Mouse (Mus musculus): ENCODE measurements around the gene Tmem233. TPM values are rescaled to one million over a fixed set of nuclear protein-coding genes. Genes with fewer than 3 reads are reported as not detected.

The Tmem233 gene
- total and polyA plus RNA-seq, 3 experiments: 6.0 TPM; not detected in 2

DNA sequence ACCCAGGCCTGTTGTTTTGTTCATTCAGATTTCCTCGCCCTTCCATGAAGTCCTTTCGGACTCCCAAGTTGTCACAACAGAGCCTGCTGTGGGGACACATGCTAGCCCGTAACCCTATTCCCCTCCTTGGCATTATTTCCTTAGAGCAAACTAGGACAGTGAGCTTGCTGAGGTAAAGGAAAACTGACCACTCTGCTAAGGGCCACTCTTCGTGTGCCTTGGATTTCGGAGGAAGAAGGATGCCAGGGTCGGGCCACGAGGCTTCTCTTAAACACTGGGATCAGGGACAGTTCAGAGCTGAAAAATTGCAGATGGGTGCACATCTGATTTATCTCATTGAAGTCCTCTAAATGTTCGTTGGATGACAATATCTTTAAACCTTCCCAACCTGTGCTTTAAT, 37.5 kb downstream of the Tmem233 start:
- no peak for DNase-seq (ENCODE audit: low read depth, low spot score)
- H3K27me3 ChIP-seq (ENCODE audit: control insufficient read depth in 1 of 2, insufficient read depth in 2 of 2, low read length in 2 of 2): no peaks in the 10 kb centered on the region; a peak in 1 of 4 replicates
- no peaks in the 10 kb centered on the region for H3K36me3 ChIP-seq (ENCODE audit: control insufficient read depth in 1 of 2, insufficient read depth in 2 of 2, low read length in 2 of 2)
- H3K4me1 ChIP-seq (ENCODE audit: control insufficient read depth in 1 of 2, insufficient read depth in 2 of 2, low read length in 2 of 2): no peaks in the 10 kb centered on the region
- no peaks in the 10 kb centered on the region for H3K9me3 ChIP-seq (replicated peaks; ENCODE audit: insufficient read depth, low read length)
- H3K4me3 ChIP-seq (ENCODE audit: control insufficient read depth in 1 of 2, insufficient read depth in 1 of 2, low read depth in 2 of 2, low read length in 2 of 2): no peak overlapping the region
- H3K79me2 ChIP-seq (ENCODE audit: control insufficient read depth, insufficient read depth, low read length, poor library complexity): no peaks in the 10 kb centered on the region
- no peak overlapping the region for H3K9ac ChIP-seq (ENCODE audit: control insufficient read depth, low read depth, low read length, poor library complexity, severe bottlenecking)
- TF ChIP-seq GATA1 (IDR thresholded peaks at IDR 0.05; ENCODE audit: low read depth, low read length) (no peak), POLR2AphosphoS5 (IDR thresholded peaks at IDR 0.05; ENCODE audit: borderline replicate concordance, low read depth, low read length) (no peak), ZNF384 (IDR thresholded peaks at IDR 0.05; ENCODE audit: low read depth, low read length) (no peak), ZC3H11A (IDR thresholded peaks at IDR 0.05; ENCODE audit: low read depth, low read length) (no peak), POLR2AphosphoS2 (IDR thresholded peaks at IDR 0.05; ENCODE audit: low read length) (no peak), RCOR1 (IDR thresholded peaks at IDR 0.05; ENCODE audit: low read depth, low read length) (no peak), MYC (IDR thresholded peaks at IDR 0.05; ENCODE audit: low read depth, low read length) (no peak), CHD2 (IDR thresholded peaks at IDR 0.05; ENCODE audit: low read length) (no peak), MAFK (IDR thresholded peaks at IDR 0.05; ENCODE audit: borderline replicate concordance, low read depth, low read length) (no peak), UBTF (IDR thresholded peaks at IDR 0.05; ENCODE audit: borderline replicate concordance, insufficient read depth, low read depth, low read length) (no peak), TBP (IDR thresholded peaks at IDR 0.05; ENCODE audit: low read depth, low read length) (no peak), NELFE (IDR thresholded peaks at IDR 0.05; ENCODE audit: low read depth, low read length) (no peak), ZMIZ1 (IDR thresholded peaks at IDR 0.05; ENCODE audit: low read depth, low read length) (no peak), EP300 (IDR thresholded peaks at IDR 0.05; ENCODE audit: low read depth in 1 of 2, low read length in 2 of 2) (no peak), GABPA (IDR thresholded peaks at IDR 0.05; ENCODE audit: low read depth, low read length) (no peak), ETS1 (IDR thresholded peaks at IDR 0.05; ENCODE audit: low read depth, low read length) (no peak), JUND (IDR thresholded peaks at IDR 0.05; ENCODE audit: low read depth, low read length) (no peak), TCF12 (IDR thresholded peaks at IDR 0.05; ENCODE audit: low read depth, low read length) (no peak), SIN3A (IDR thresholded peaks at IDR 0.05; ENCODE audit: low read length) (no peak)
- no peak overlapping the region for H3K27ac ChIP-seq (ENCODE audit: control insufficient read depth, low read depth, low read length)

DNA sequence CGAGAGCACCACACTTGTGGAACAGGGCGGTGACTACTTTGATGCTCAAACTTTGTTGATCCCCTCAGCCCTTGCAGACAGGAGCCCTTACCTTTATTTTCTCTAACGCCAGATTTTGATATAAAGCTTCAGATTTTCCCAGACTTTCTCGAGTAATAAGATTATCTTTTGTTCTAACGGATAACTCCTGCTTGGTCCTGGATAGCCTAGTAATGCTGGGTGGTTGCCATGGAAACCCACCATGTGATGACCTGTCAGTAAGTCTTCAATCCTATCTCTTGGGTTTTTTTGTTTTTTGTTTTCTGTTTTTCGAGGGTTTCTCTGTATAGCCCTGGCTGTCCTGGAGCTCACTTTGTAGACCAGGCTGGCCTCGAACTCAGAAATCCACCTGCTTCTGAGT, 40.8 kb downstream of the Tmem233 start:
- Histone ChIP-seq H3K4me1 (ENCODE audit: control insufficient read depth in 1 of 2, insufficient read depth in 2 of 2, low read length in 2 of 2) (no peaks in the 10 kb centered on the region), H3K27ac (ENCODE audit: control insufficient read depth, low read depth, low read length) (no peak overlapping the region), H3K9me3 (replicated peaks; ENCODE audit: insufficient read depth, low read length) (no peaks in the 10 kb centered on the region), H3K36me3 (ENCODE audit: control insufficient read depth in 1 of 2, insufficient read depth in 2 of 2, low read length in 2 of 2) (no peaks in the 10 kb centered on the region), H3K9ac (ENCODE audit: control insufficient read depth, low read depth, low read length, poor library complexity, severe bottlenecking) (no peak overlapping the region), H3K4me3 (ENCODE audit: control insufficient read depth in 1 of 2, insufficient read depth in 1 of 2, low read depth in 2 of 2, low read length in 2 of 2) (no peak overlapping the region), H3K27me3 (ENCODE audit: control insufficient read depth in 1 of 2, insufficient read depth in 2 of 2, low read length in 2 of 2) (no peaks in the 10 kb centered on the region; a peak in 1 of 4 replicates), H3K79me2 (ENCODE audit: control insufficient read depth, insufficient read depth, low read length, poor library complexity) (no peaks in the 10 kb centered on the region)
- TF ChIP-seq MAFK (IDR thresholded peaks at IDR 0.05; ENCODE audit: borderline replicate concordance, low read depth, low read length): no peak
- TF ChIP-seq MAX (IDR thresholded peaks at IDR 0.05; ENCODE audit: low read length): no peak
- no peak for TF ChIP-seq MEF2A (IDR thresholded peaks at IDR 0.05; ENCODE audit: extremely low read depth, insufficient replicate concordance, low read depth, low read length, poor library complexity, severe bottlenecking)
- TF ChIP-seq BHLHE40 (IDR thresholded peaks at IDR 0.05; ENCODE audit: borderline replicate concordance, low read depth, low read length): no peak
- no peak for TF ChIP-seq POLR2AphosphoS5 (IDR thresholded peaks at IDR 0.05; ENCODE audit: borderline replicate concordance, low read depth, low read length)
- TF ChIP-seq RCOR1 (IDR thresholded peaks at IDR 0.05; ENCODE audit: low read depth, low read length): no peak
- no peak for TF ChIP-seq ELF1 (IDR thresholded peaks at IDR 0.05; ENCODE audit: low read depth, low read length)
- TF ChIP-seq CHD2 (IDR thresholded peaks at IDR 0.05; ENCODE audit: low read length): no peak
- TF ChIP-seq TAL1 (IDR thresholded peaks at IDR 0.05; ENCODE audit: low read length): no peak
- no peak for DNase-seq (ENCODE audit: low read depth, low spot score)
